Mouse (Mus musculus) olfactory bulb, adult 2 months (tissue): Measurements from ENCODE around the gene Sept1.

Experiments used
- CTCF ChIP-seq: fragments of 200-500 bp; IDR thresholded peaks from 2 replicates; pipeline ENCODE4 v1.5.1; 2012; ENCODE audit warnings: low read depth, mild to moderate bottlenecking, low read length, moderate library complexity; ENCODE audit not compliant: insufficient read depth
- POLR2A ChIP-seq: fragments of 200-500 bp; IDR thresholded peaks from 2 replicates; pipeline ENCODE4 v1.6.1; 2012; ENCODE audit warnings: mild to moderate bottlenecking, low read depth, low read length, moderate library complexity; ENCODE audit not compliant: insufficient read depth

GRCm38 (mm10) chr7:127273118-127273923 lies 40.4 kb upstream of the Sept1 start:
- TF ChIP-seq POLR2A (no peak), CTCF (no peak)
